Mouse (Mus musculus): ENCODE measurements around the gene Il22ra2.

DNA sequence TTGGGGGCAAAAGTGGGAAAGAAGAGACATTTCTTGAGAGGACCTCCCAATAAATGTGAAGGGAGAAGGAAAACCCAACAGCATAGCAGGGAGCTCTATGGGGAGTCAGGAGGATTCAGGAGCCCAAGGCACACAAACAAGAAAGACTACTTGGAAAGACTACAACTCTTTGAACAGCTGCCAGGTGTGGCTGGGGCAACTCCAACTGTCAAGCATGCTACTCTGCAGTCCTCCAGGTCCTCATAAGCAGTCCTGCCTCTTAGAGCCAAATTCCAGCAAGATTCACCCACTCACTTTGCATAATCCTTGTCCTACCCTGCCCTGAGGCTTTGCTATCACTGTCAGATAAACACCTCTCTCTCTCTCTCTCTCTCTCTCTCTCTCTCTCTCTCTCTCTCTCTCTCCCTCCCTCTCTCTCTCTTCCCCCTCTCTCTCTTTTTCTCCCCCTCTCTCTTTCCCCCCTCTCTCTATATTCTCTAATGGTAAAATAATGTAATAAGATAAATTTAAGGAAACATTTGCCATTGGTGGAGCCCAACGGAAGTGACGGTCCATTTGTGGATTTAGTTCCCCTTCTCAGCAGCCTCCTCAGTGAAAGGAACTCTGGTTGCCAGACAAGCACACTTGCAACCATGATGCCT is at the start of gene Il22ra2:
- TF ChIP-seq CTCF (IDR thresholded peaks at IDR 0.05; ENCODE audit: control insufficient read depth, insufficient read depth, low read length) (no peak), POLR2A (IDR thresholded peaks at IDR 0.05; ENCODE audit: borderline replicate concordance, control insufficient read depth, low read depth, low read length) (no peak)
